Mouse (Mus musculus): ENCODE measurements around the gene Arhgef12.

- TF ChIP-seq CTCF (conservative IDR thresholded peaks at IDR 0.05; ENCODE audit: insufficient read depth, insufficient read length, low read depth, low read length) (no peak), POLR2A (IDR thresholded peaks at IDR 0.05; ENCODE audit: low read depth, low read length) (no peak)
Measured at GRCm38 (mm10) chr9:42932146-42932545, 174.9 kb downstream of the Arhgef12 start.

All from kidney, adult 2 months (tissue).